Mouse (Mus musculus): ENCODE measurements around the gene Bloc1s1. TPM values are rescaled to one million over a fixed set of nuclear protein-coding genes. Genes with fewer than 3 reads are reported as not detected.

Bloc1s1 gene
- polyA plus RNA-seq, 2 experiments, result 95.9 to 99.2 TPM

DNA sequence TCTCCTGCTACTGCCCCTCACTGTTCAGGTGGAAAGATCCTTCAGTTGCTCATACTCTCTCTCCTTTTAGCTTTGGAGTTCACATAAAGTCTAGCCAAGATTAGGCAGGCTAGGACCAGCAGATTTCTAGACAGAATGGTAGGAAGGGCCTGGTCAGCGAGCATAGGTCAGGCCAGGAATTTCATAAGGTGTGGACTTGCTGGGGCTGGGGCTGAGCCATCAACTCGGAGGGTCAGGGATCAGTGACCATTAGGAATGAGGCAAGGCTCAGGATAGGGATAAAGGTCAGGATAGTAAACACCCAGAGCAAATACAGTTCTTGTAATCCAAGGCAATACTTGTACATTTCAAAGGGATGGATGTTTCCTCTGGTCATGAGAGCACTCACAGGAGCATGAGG, 41.1 kb upstream of the Bloc1s1 start:
- Histone ChIP-seq H3K4me3 (ENCODE audit: insufficient read depth in 1 of 2, low read depth in 2 of 2, low read length in 2 of 2) (no peak overlapping the region), H3K9ac (replicated peaks) (no peak overlapping the region), H3K27me3 (ENCODE audit: control insufficient read depth, insufficient read depth, low read length) (no peaks in the 10 kb centered on the region), H3K36me3 (replicated peaks; ENCODE audit: control insufficient read depth, insufficient read depth, low read depth) (no peaks in the 10 kb centered on the region), H3K9me3 (ENCODE audit: control insufficient read depth, low read length) (no peaks in the 10 kb centered on the region), H3K4me2 (ENCODE audit: low read depth) (no peak overlapping the region), H3K4me1 (replicated peaks; ENCODE audit: control insufficient read depth in 2 of 2, insufficient read depth in 2 of 2, low read length in 1 of 2) (peaks cover 0 to 6% of the 10 kb centered on the region in 2 experiments; a peak in 1 of 4 replicates), H3K27ac (no peak overlapping the region)
- peak; percentile 77 for ATAC-seq (ENCODE audit: insufficient read depth)
- peak in 2 of 3 experiments; percentile 15 to 20 for DNase-seq (ENCODE audit: low read depth in 3 of 3, low spot score in 3 of 3)
- WGBS (ENCODE audit: insufficient replicate concordance), result 36% methylated on average over 2 of the region's 2 CpGs
- TF ChIP-seq EP300 (IDR thresholded peaks at IDR 0.05; ENCODE audit: low read depth) (no peak), CTCF (IDR thresholded peaks at IDR 0.05; ENCODE audit: low read depth) (no peak)

DNA sequence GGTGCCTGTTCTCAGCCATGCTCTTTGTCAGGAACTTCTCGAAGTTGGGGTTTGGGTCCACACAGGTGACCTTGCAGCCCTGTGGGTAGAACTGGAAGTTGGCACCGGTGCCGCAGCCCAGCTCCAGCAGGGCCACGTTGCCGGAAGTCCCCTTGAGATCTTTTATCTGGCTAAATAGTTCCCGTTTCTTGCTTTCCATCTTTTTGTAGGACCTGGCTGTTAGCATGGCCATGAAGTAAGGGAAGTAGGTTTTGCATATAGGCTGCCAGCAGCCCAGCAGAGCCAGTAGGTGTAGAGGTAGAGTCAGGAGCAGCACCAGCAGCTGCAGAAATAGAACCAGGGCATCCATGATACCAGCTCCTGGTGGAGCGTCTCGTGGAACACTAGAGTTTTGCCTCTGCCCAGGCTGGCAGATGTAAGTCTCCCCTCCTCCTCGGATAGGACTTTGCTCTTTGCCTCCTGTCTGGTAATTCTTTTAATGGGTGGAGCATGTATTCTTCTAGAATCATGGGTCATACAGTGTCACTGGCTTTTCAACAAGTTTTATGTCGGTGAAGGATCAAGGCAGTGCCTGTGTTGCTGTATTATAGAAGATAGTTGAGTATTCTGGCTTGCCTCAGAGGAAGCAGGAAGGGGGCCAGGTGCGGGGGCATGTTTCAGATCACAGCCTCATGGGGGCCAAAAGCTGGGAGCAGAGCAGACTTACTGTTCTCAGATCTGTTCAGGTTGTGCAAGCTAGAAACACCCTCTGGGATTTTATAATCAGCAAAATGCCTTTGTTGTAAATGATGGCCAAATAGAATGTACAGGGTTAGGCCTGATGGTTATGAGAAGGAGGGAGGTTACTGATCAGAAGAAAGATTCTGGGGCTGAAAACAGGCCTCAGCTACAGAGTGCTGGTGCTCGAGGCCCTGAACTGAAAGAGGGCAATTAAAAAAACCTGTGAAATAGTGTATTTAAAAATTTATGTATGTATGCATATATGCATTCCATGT, 37.1 kb upstream of the Bloc1s1 start, which contains the start of gene Mettl7b:
Mettl7b (minus strand) TSS at position 399 of the 995 bp plus-strand sequence.
- Histone ChIP-seq H3K27ac (no peak within 1 kb of the TSS), H3K27me3 (ENCODE audit: control insufficient read depth, insufficient read depth, low read length) (no peaks in the 10 kb centered on the region; the same call in 1 of the 2 replicates), H3K36me3 (replicated peaks; ENCODE audit: control insufficient read depth, insufficient read depth, low read depth) (no peaks in the 10 kb centered on the region), H3K4me1 (replicated peaks; ENCODE audit: control insufficient read depth in 2 of 2, insufficient read depth in 2 of 2, low read length in 1 of 2) (peaks cover 0 to 6% of the 10 kb centered on the region in 2 experiments; a peak in 1 of 4 replicates), H3K9ac (replicated peaks) (no peak within 1 kb of the TSS), H3K9me3 (ENCODE audit: control insufficient read depth, low read length) (no peaks in the 10 kb centered on the region), H3K4me2 (ENCODE audit: low read depth) (no peak within 1 kb of the TSS), H3K4me3 (ENCODE audit: insufficient read depth in 1 of 2, low read depth in 2 of 2, low read length in 2 of 2) (no peak within 1 kb of the TSS)
- ATAC-seq (ENCODE audit: insufficient read depth), result no peak
- WGBS (ENCODE audit: insufficient replicate concordance), result 50% methylated on average over 12 of the region's 12 CpGs
- no peak for TF ChIP-seq EP300 (IDR thresholded peaks at IDR 0.05; ENCODE audit: low read depth)
- no peak for TF ChIP-seq CTCF (IDR thresholded peaks at IDR 0.05; ENCODE audit: low read depth)
- no peak for DNase-seq (ENCODE audit: low read depth in 3 of 3, low spot score in 3 of 3)

DNA sequence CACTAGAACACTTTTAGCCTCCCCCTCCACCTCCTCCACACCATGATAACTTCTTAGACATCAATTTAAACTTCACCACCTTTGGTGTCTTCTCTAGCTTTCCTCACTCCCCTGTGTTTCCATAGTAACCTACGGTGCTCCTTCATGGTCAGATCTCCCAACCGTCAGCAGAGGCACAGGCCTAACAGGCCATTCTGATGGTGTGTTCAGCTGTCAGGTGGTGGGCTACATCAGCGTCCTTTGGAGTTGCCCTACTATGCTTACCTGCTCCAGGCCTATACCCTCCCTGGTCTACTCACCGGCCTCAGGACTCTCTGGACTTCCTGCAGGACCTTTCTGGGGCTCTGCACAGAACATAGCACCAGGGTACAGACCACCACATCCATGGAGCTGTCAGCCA, 36.3 kb upstream of the Bloc1s1 start:
- no peak for TF ChIP-seq EP300 (IDR thresholded peaks at IDR 0.05; ENCODE audit: low read depth)
- no peak for TF ChIP-seq CTCF (IDR thresholded peaks at IDR 0.05; ENCODE audit: low read depth)
- no peak overlapping the region for H3K27ac ChIP-seq
- no peaks in the 10 kb centered on the region; the same call in 1 of the 2 replicates for H3K27me3 ChIP-seq (ENCODE audit: control insufficient read depth, insufficient read depth, low read length)
- WGBS (ENCODE audit: insufficient replicate concordance), result 61% methylated on average over 4 of the region's 4 CpGs
- no peak overlapping the region for H3K4me3 ChIP-seq (ENCODE audit: insufficient read depth in 1 of 2, low read depth in 2 of 2, low read length in 2 of 2)
- H3K9me3 ChIP-seq (ENCODE audit: control insufficient read depth, low read length), result no peaks in the 10 kb centered on the region
- H3K36me3 ChIP-seq (replicated peaks; ENCODE audit: control insufficient read depth, insufficient read depth, low read depth), result no peaks in the 10 kb centered on the region
- DNase-seq (ENCODE audit: low read depth in 3 of 3, low spot score in 3 of 3) (no peak), ATAC-seq (ENCODE audit: insufficient read depth) (no peak)
- no peak overlapping the region for H3K4me2 ChIP-seq (ENCODE audit: low read depth)
- peaks cover 0 to 6% of the 10 kb centered on the region in 2 experiments; a peak in 1 of 4 replicates for H3K4me1 ChIP-seq (replicated peaks; ENCODE audit: control insufficient read depth in 2 of 2, insufficient read depth in 2 of 2, low read length in 1 of 2)
- H3K9ac ChIP-seq (replicated peaks), result no peak overlapping the region

DNA sequence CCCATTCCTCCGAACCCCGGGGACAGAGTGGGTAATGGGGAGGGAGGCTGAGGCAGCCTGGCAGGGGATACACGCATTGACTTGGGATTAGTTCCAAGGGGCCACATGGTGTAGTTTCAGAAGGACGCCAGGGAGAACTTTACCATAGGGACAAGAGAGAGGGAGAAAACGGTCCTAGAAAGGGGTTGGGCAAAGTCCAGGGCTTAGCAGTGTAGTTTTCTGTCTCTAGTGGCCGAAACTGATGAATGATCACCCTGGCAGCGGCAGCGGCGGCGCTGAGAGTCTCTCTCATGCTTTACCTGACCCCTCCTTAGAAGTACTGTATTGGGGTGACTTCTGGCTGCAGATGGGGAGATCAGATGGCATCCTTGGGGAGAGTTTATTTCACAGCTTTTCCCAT, 34.5 kb upstream of the Bloc1s1 start:
- no peak for DNase-seq (ENCODE audit: low read depth in 3 of 3, low spot score in 3 of 3)
- Histone ChIP-seq H3K27me3 (ENCODE audit: control insufficient read depth, insufficient read depth, low read length) (no peaks in the 10 kb centered on the region; the same call in 1 of the 2 replicates), H3K36me3 (replicated peaks; ENCODE audit: control insufficient read depth, insufficient read depth, low read depth) (no peaks in the 10 kb centered on the region), H3K4me3 (ENCODE audit: insufficient read depth in 1 of 2, low read depth in 2 of 2, low read length in 2 of 2) (no peak overlapping the region), H3K4me2 (ENCODE audit: low read depth) (no peak overlapping the region), H3K27ac (no peak overlapping the region), H3K4me1 (replicated peaks; ENCODE audit: control insufficient read depth in 2 of 2, insufficient read depth in 2 of 2, low read length in 1 of 2) (0 out of 4 replicates have a peak, but pooled peaks cover 0 to 2% of the 10 kb centered on the region in 2 experiments), H3K9me3 (ENCODE audit: control insufficient read depth, low read length) (no peaks in the 10 kb centered on the region), H3K9ac (replicated peaks) (no peak overlapping the region)
- no peak for ATAC-seq (ENCODE audit: insufficient read depth)
- no peak for TF ChIP-seq CTCF (IDR thresholded peaks at IDR 0.05; ENCODE audit: low read depth)
- TF ChIP-seq EP300 (IDR thresholded peaks at IDR 0.05; ENCODE audit: low read depth), result no peak
- 59% methylated on average over 10 of the region's 10 CpGs for WGBS (ENCODE audit: insufficient replicate concordance)

Data from liver, embryonic 14.5 days (tissue).